In the genomic region with DNA sequence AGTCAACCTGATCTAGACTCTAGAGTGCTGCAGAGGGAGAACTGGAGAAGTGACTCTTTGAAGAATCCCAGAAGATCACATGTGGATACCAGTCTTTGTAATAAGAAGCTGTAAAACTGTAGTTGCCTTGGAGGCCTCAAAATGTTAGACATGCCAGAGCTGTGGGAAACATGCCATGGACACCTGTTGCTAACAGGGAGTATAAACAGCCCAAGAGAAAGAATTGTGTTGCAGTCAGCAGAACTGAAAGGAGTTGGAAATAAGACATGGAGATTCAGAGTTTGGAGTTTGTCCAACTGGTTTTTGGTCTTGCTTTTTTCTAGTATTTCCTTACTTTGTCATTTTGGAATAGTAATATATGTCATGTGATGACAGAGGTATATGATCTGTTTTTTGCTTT, we compare ENCODE assay signal across 29 mouse cellular contexts.
"Had no signal": no experiment of that assay in that cellular context is flagged by ENCODE, and none has a peak within 500 bp of the region (broad histone marks: within the 10 kb centered on the region; RNA-seq: fewer than 3 reads in every experiment).

No protein-coding gene starts in this region.

- H3K4me3 ChIP-seq: gastrocnemius, adult 2 months; heart, embryonic 10.5 days; heart, embryonic 12.5 days; hindbrain, embryonic 10.5 days; hindbrain, embryonic 12.5 days; hindbrain, embryonic 15.5 days; kidney, embryonic 15.5 days; limb, embryonic 12.5 days; liver, embryonic 13.5 days; liver, embryonic 15.5 days had no signal

- DNase-seq: gastrocnemius, adult 2 months; gastrocnemius, postnatal 10 days; gastrocnemius, postnatal 25 days; heart, adult 18-20 months; heart, postnatal 10 days; heart, postnatal 4 days; kidney, adult 11 months; kidney, adult 2 months; kidney, adult 9 months; kidney, postnatal 14 days; kidney, postnatal 36 days; layer of hippocampus, adult 9-11 months; layer of hippocampus, postnatal 36 days; left cerebral cortex, postnatal 4 days; liver; liver, embryonic 13.5 days; liver, postnatal 0 days had no signal

- H3K9ac ChIP-seq: heart, embryonic 12.5 days; hindbrain, embryonic 12.5 days; hindbrain, embryonic 15.5 days; kidney, embryonic 15.5 days; limb, embryonic 12.5 days; liver, embryonic 13.5 days; liver, embryonic 15.5 days; liver, postnatal 0 days had no signal

- H3K36me3 ChIP-seq: heart, embryonic 10.5 days; heart, embryonic 12.5 days; hindbrain, embryonic 10.5 days; hindbrain, embryonic 12.5 days; hindbrain, embryonic 15.5 days; kidney, embryonic 15.5 days; limb, embryonic 12.5 days; liver, embryonic 13.5 days; liver, embryonic 15.5 days had no signal

- H3K9me3 ChIP-seq: heart, embryonic 10.5 days; heart, embryonic 12.5 days; hindbrain, embryonic 10.5 days; hindbrain, embryonic 12.5 days; hindbrain, embryonic 15.5 days; kidney, embryonic 15.5 days; limb, embryonic 12.5 days; liver, embryonic 13.5 days; liver, embryonic 15.5 days had no signal

- H3K27me3 ChIP-seq: heart, embryonic 12.5 days; hindbrain, embryonic 12.5 days; hindbrain, embryonic 15.5 days; kidney, embryonic 15.5 days; limb, embryonic 12.5 days; liver, embryonic 13.5 days; liver, embryonic 15.5 days had no signal

- H3K4me1 ChIP-seq: heart, embryonic 10.5 days; heart, embryonic 12.5 days; hindbrain, embryonic 10.5 days; hindbrain, embryonic 12.5 days; hindbrain, embryonic 15.5 days; kidney, embryonic 15.5 days; limb, embryonic 12.5 days; liver, embryonic 13.5 days; liver, embryonic 15.5 days had no signal

- H3K27ac ChIP-seq: gastrocnemius, adult 2 months; heart, embryonic 10.5 days; hindbrain, embryonic 10.5 days; hindbrain, embryonic 12.5 days; hindbrain, embryonic 15.5 days; hindbrain, postnatal 0 days; kidney, embryonic 15.5 days; kidney, postnatal 0 days; limb, embryonic 12.5 days; liver, embryonic 13.5 days; liver, embryonic 15.5 days had no signal

- ATAC-seq: hindbrain, postnatal 0 days; intestine, embryonic 16.5 days; liver, postnatal 0 days had no signal

- H3K4me2 ChIP-seq: heart, embryonic 12.5 days; hindbrain, embryonic 12.5 days; hindbrain, embryonic 15.5 days; kidney, embryonic 15.5 days; limb, embryonic 12.5 days; liver, embryonic 11.5 days; liver, embryonic 13.5 days; liver, embryonic 15.5 days had no signal
